Mouse (Mus musculus) thymus, adult 2 months (tissue): ENCODE measurements around the gene Ccdc74a. TPM values are rescaled to one million over a fixed set of nuclear protein-coding genes. Genes with fewer than 3 reads are reported as not detected.

Source experiments
- DNase-seq: peaks from one replicate; pipeline ENCODE4 v3.0.0; 2021
- H3K27ac ChIP-seq: fragments of 200-500 bp; 2 replicates; pipeline ENCODE4 v1.5.1; 2012; ENCODE audit warnings: low read length, control low read depth; ENCODE audit not compliant: control insufficient read depth, insufficient read depth
- H3K27me3 ChIP-seq: fragments of 200-500 bp; 2 replicates; pipeline ENCODE4 v1.6.1; 2012; ENCODE audit warnings: mild to moderate bottlenecking, low read length, moderate library complexity, mixed read lengths; ENCODE audit not compliant: control insufficient read depth, insufficient read depth
- H3K36me3 ChIP-seq: fragments of 200-500 bp; 2 replicates; pipeline ENCODE4 v1.6.1; 2012; ENCODE audit warnings: mild to moderate bottlenecking, low read length, moderate library complexity; ENCODE audit not compliant: control insufficient read depth, insufficient read depth
- H3K4me1 ChIP-seq: fragments of 200-500 bp; replicated peaks from 2 replicates; pipeline ENCODE4 v1.6.1; 2012; ENCODE audit warnings: low read length; ENCODE audit not compliant: control insufficient read depth, insufficient read depth
- H3K4me3 ChIP-seq: fragments of 200-500 bp; 2 replicates; pipeline ENCODE4 v1.5.1; 2012; ENCODE audit warnings: mild to moderate bottlenecking, low read length, control low read depth, moderate library complexity; ENCODE audit not compliant: control insufficient read depth, insufficient read depth
- CTCF ChIP-seq: fragments of 200-500 bp; IDR thresholded peaks from 2 replicates; pipeline ENCODE4 v1.5.1; 2012; ENCODE audit warnings: mild to moderate bottlenecking, control low read depth, low read length, moderate library complexity, borderline replicate concordance; ENCODE audit not compliant: control insufficient read depth, poor library complexity, insufficient read depth; ENCODE audit errors: extremely low read depth
- POLR2A ChIP-seq: fragments of 200-500 bp; IDR thresholded peaks from 2 replicates; pipeline ENCODE4 v1.6.1; 2012; ENCODE audit warnings: mild to moderate bottlenecking, low read length, control low read depth, moderate library complexity; ENCODE audit not compliant: control insufficient read depth, poor library complexity, insufficient read depth; ENCODE audit errors: extremely low read depth
- WGBS: fragments of 180-500 bp; shearing (Covaris S2); methylation state at CpG from one replicate; pipeline ENCODE4 v1.1.7; 2018; 5-methylcytosine and 5-hydroxymethylcytosine counted together
- polyA plus RNA-seq: library from polyadenylated mRNA; depleted of rRNA; stranded (reverse); fragments of >200 nt; gene quantifications from 2 replicates; pipeline ENCODE4 v1.2.3, GENCODE M21; 2012

Gene Ccdc74a
- polyA plus RNA-seq, 1 experiment: 0.61 TPM

- Histone ChIP-seq H3K4me3 (no peak overlapping the region), H3K4me1 (no peaks in the 10 kb centered on the region), H3K27me3 (no peaks in the 10 kb centered on the region), H3K36me3 (peaks cover 20% of the 10 kb centered on the region; the same call in 1 of the 2 replicates), H3K27ac (no peak overlapping the region)
- no peak for DNase-seq
- TF ChIP-seq POLR2A (no peak), CTCF (no peak)
- WGBS: 97% methylated on average over 9 of the region's 9 CpGs
These were observed 5.6 kb upstream of the Ccdc74a start for GRCm38 (mm10) chr16:17640706-17641105.

GRCm38 (mm10) chr16:17641301-17641700 lies 5.0 kb upstream of the Ccdc74a start:
- DNase-seq: no peak
- no peaks in the 10 kb centered on the region for H3K27me3 ChIP-seq
- 97% methylated on average over 6 of the region's 6 CpGs for WGBS
- peaks cover 3% of the 10 kb centered on the region for H3K4me1 ChIP-seq
- peaks cover 20% of the 10 kb centered on the region; the same call in 1 of the 2 replicates for H3K36me3 ChIP-seq
- TF ChIP-seq POLR2A (no peak), CTCF (no peak)
- no peak overlapping the region for H3K4me3 ChIP-seq
- no peak overlapping the region for H3K27ac ChIP-seq

GRCm38 (mm10) chr16:17642311-17642710 lies 4.0 kb upstream of the Ccdc74a start:
- H3K27ac ChIP-seq: no peak overlapping the region
- TF ChIP-seq CTCF (no peak), POLR2A (no peak)
- peaks cover 20% of the 10 kb centered on the region; the same call in 1 of the 2 replicates for H3K36me3 ChIP-seq
- no peak for DNase-seq
- peaks cover 12% of the 10 kb centered on the region for H3K4me1 ChIP-seq
- 97% methylated on average over 8 of the region's 8 CpGs for WGBS
- no peaks in the 10 kb centered on the region for H3K27me3 ChIP-seq
- H3K4me3 ChIP-seq: no peak overlapping the region

DNA sequence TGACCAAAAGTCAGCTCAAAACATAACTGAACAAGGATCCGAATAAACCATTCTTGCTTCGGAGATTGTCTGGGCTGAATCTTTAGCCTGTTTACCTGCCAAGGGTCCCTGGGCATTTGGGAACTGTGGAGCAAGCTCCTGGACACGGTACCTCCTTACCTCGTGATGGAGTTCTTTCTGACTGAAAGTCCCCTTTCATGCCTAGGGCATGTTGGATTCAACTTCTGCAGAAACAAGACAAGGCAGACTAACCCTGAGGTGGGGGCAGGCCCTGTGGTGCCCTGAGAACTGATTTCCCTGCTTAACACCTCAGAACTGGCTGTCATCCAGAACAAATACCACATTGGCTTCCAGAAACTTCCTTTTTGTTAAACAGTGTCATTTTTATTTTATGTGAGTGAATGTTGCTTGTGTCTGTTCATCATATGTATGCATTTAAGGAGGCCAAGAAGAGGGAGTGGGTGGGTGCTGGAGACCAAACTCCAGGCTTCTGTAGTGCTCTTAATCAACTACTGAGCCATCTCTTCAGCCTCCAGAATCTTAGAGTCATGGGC lies 2.8 kb upstream of the Ccdc74a start:
- H3K27me3 ChIP-seq: no peaks in the 10 kb centered on the region
- no peak overlapping the region for H3K4me3 ChIP-seq
- peaks cover 14% of the 10 kb centered on the region; the same call in 1 of the 2 replicates for H3K36me3 ChIP-seq
- no peak overlapping the region for H3K27ac ChIP-seq
- TF ChIP-seq POLR2A (no peak), CTCF (no peak)
- WGBS: 81% methylated on average over 4 of the region's 4 CpGs
- DNase-seq: no peak
- peaks cover 12% of the 10 kb centered on the region for H3K4me1 ChIP-seq

GRCm38 (mm10) chr16:17647156-17647555 lies 886 bp downstream of the Ccdc74a start:
- H3K4me1 ChIP-seq: peaks cover 12% of the 10 kb centered on the region
- TF ChIP-seq CTCF (no peak), POLR2A (no peak)
- H3K27me3 ChIP-seq: no peaks in the 10 kb centered on the region
- DNase-seq: no peak
- H3K27ac ChIP-seq: no peak overlapping the region
- no peak overlapping the region for H3K4me3 ChIP-seq
- 71% methylated on average over 1 of the region's 1 CpGs for WGBS
- H3K36me3 ChIP-seq: peaks cover 19% of the 10 kb centered on the region; the same call in 1 of the 2 replicates

DNA sequence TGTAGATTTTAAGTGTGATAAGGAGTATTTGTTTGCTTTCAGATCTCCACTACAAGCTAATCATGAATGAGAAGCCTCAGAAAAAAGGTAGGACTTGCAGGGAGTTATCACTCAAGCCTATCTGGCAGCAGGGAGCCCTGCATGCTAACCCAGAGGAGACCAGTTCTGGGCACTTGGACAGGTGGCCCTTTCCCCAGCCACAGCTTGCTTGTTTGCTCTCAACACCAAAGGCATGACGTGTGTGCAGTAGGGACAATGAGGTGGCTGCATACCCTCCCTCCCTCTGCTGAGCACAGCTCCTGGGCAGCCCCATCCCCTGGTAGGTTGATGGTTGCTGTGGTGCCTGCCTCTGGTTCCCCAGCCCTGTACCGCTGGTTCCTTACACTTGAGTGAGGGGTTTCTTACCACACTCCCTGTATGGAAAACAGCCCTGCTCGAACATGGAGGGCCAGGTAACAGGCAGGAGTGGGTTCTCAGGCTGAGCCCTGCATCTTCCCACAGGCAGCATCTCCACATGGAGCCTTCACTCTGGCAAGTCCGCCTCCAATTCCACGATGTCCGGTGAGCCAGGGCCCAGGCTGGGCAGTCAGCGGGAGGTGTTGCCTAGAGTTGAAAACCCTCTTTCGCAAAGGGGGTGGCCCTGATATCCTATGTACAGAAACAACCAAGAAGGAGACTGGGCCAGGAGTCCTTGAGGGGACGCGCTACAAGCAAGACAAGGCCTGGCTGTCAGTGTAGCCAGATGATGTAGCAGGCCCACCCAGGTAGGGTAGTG lies 1.5 kb downstream of the Ccdc74a start:
- TF ChIP-seq CTCF (no peak), POLR2A (no peak)
- Histone ChIP-seq H3K27me3 (no peaks in the 10 kb centered on the region), H3K27ac (no peak overlapping the region), H3K4me3 (no peak overlapping the region), H3K4me1 (peaks cover 12% of the 10 kb centered on the region), H3K36me3 (peaks cover 20% of the 10 kb centered on the region; the same call in 1 of the 2 replicates)
- DNase-seq: no peak
- 96% methylated on average over 10 of the region's 10 CpGs for WGBS
